Mouse (Mus musculus) spleen, postnatal 36 days (tissue): ENCODE measurements at regions not wholly inside any gene's neighbourhood (a gene's known extent, or its start where the extent isn't known, plus 50 kb on each side); places are given as distances from the start of the nearest gene placed in this dataset.

ENCODE experiments used
- DNase-seq, 2 experiments: peaks; one replicate each; pipeline ENCODE4 v3.0.0; 2022; ENCODE audit warnings: low spot score in 2 of 2, mixed read lengths in 1 of 2

GRCm38 (mm10) chr5:111893905-111894311 is 160.2 kb downstream of the Gm26897 start:
- no peak for DNase-seq

GRCm38 (mm10) chr5:111897568-111897967 is 163.8 kb downstream of the Gm26897 start:
- DNase-seq = no peak

DNA sequence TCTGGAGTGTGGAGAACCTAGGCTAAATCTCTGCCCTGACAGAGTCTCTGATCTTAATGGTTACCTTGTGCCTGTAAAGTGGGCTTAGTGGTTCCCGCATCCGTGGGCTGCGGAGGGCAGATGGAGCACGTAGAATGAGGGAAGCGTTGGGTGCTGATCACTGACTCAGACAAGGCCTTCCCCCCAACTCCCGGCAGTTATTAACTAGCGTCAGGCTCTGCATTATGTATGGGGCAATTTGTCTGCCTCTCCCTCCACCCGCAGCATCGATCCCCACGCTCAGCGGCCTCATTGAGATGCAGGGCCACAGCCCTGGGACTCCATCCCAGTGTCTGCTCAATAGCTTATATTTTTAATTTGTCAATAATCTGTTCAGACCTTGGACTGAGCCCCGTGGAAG is 164.8 kb downstream of the Gm26897 start:
- DNase-seq = no peak

DNA sequence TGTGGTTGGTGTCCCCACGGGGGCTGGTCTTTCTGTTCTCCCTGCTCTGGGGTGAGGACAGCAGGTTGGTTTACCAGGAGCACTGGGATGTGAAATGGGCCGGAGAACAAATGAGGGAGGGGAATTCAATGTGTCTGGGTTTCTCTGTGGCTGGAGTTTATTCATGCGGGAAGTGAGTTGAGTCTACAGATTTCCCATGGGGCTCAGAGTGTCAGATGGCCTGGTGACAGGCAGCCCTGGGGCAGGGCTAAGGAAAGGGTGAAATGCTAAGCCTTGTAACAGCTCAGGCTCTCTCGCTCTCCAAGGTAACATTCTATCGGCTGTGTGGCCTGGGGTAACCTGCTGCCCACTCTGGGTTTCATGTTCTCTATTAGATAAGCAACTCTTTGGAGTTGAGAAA is 167.5 kb downstream of the Gm26897 start:
- DNase-seq = no peak

GRCm38 (mm10) chr5:111901678-111902077 is 168.0 kb downstream of the Gm26897 start:
- no peak for DNase-seq

- no peak for DNase-seq
These were observed 174.4 kb downstream of the Gm26897 start for GRCm38 (mm10) chr5:111908085-111908484.

- DNase-seq = no peak
These were observed 176.8 kb downstream of the Gm26897 start for GRCm38 (mm10) chr5:111910514-111910913.

- no peak for DNase-seq
These were observed 179.6 kb downstream of the Gm26897 start for GRCm38 (mm10) chr5:111913354-111913753.

GRCm38 (mm10) chr5:111914296-111914695 is 180.6 kb downstream of the Gm26897 start:
- no peak for DNase-seq

DNA sequence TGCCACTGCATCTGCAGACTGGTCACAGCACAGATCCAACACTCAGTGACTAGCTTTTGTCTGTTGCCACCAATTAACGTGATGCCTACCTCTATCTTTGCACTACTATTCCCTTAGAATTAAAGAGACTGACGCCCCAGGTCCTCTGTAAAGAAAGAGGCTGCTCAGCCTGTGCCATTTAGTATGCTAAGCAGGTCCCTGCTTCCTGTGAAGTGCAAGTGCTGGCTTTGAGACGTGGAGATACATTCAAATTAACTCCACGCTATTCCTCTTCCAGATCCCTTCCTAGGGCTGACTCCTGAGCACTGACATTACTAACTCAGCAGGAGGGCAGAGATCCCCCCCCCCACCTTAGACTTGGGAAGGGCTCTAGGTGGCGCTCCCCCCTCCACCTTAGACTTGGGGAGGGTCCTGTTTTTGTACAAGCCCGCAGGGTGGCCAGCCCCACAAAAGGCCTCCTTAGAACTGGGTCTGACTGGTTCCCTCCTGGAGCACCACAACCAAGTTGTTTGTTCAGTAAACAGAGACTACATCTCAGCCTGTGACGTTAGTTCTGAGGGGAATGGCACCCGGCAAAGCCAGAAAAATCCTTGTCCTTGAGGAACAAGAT is 184.0 kb downstream of the Gm26897 start:
- DNase-seq = no peak

- no peak for DNase-seq
These were observed 185.2 kb downstream of the Gm26897 start for GRCm38 (mm10) chr5:111918888-111919287.

DNA sequence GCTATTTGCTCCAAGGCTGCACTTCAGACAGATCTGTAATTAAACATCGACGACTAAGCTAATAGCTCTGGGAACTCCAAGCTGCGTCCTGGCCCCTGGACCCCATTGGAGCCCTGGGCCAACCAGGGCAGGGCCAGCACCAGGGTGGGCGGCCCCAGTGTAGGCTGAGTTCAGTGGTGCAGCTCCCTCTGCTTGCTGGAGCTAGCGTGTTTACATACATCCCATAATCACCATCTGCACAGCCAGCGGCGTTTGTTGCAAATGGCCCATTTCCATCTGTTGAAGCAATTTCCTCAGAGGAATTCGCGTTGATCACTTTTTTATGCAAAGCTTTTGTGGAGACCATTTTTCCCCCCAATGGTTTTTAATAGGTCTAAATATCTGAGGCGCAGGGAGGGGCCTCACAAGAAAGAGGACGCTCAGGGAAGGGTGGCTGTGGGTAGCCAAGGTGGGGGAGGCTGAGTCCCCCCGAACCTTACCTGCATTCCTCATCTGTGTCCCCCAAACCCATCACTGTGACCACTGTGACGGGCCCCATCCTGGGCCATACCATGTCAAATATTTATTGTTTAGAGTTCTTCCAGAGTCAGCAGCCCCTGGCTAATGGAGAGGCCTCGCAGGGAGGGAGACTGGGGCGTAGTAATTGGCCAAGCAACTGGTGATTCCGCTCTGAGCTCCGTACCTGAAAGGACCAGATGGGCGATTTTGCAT is 189.4 kb downstream of the Gm26897 start:
- DNase-seq = no peak

DNA sequence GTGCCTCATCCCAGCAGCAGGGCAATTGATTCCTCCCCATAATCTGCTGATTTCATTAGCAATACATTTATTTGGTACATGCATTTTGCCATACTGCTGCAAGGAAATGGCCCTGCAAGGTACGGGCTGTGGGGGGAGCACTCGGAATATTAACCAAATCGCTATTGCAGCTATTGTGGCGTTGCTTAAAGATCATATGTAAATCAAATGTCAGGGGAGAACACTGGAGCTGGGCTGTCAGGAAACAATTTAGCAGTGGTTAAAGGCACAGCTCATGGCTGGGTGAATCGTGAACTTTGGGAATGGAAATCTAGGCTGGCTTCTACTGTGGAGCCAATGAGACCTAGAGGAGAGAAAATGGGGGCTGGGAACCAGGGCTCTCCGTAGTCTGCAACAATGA is 192.0 kb downstream of the Gm26897 start:
- DNase-seq = no peak

- no peak for DNase-seq
These were observed 195.7 kb downstream of the Gm26897 start for GRCm38 (mm10) chr5:111929180-111929990.

DNA sequence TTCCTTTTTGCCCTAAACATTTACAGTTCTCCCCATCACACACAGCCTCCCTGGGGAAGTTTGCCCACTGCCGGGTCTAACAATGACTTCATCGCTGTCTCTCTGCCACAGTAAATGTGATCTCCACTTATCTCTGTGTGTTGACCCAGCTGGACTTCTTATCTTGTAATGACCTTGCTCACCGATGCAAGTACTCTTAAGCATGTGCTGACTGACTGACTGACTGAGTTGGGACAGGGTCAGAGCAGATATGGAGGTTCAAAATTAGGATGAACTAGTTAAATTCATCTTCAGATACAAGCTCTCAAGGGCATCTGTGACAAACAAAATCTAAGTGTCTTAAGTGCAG is 196.2 kb downstream of the Gm26897 start:
- no peak for DNase-seq

- no peak for DNase-seq
These were observed 198.0 kb downstream of the Gm26897 start for GRCm38 (mm10) chr5:111931733-111932132.

DNA sequence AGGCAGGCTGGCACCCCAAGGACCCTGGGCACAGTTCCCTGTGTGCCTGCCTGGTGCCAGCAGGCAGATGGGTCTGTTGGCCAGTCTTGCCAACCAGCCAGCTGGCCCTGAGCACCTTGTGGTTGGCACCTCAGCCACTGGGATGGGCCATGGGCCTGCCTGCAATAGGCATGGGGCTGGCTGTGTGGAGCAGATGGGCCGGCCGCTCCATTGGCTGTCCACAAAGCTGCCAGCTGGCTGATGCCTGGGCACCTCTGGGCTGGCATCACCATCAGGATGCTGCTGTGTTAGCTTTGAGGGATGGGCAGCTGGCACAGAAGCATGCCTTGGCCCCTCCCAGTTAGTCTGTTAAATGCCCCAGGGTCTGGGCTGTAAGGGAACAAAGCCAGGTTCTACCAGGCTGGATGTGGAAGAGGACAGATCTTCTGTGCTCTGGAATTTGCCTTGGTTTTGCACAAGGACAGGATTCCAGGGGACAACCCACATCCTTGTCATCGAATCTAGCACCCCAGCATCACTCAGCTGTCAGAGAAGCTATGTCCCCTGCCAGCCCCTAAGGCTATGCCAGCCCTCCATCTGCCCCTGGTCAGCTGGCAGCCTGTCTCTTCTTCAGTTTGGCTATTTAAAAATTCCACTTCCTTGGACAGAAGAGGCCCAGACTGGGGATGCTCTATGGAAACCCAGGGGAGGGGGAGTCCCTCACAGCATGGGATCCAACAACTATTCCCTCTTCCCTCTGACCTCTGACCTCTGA is 201.8 kb downstream of the Gm26897 start:
- DNase-seq = no peak

GRCm38 (mm10) chr5:111941831-111942230 is 208.1 kb downstream of the Gm26897 start:
- no peak for DNase-seq

DNA sequence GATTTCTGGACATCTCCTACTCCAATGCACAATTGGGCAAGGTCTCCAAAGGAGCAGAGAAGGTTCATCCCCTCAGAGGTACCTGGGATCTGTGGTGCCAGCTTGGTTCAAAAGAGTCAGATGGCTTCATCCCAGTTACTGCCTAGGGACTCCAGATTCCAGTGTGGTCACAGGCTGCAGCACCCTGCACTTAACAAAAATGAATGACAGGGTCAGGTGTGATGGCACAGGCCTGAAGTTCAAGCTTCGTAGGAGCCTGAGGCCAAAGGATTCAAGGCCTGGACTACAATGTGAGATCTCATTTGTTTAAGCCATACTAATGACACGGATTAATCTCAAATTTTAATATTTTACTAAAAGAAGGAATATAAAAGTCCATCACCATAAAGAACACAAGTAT is 209.1 kb downstream of the Gm26897 start:
- DNase-seq = no peak

DNA sequence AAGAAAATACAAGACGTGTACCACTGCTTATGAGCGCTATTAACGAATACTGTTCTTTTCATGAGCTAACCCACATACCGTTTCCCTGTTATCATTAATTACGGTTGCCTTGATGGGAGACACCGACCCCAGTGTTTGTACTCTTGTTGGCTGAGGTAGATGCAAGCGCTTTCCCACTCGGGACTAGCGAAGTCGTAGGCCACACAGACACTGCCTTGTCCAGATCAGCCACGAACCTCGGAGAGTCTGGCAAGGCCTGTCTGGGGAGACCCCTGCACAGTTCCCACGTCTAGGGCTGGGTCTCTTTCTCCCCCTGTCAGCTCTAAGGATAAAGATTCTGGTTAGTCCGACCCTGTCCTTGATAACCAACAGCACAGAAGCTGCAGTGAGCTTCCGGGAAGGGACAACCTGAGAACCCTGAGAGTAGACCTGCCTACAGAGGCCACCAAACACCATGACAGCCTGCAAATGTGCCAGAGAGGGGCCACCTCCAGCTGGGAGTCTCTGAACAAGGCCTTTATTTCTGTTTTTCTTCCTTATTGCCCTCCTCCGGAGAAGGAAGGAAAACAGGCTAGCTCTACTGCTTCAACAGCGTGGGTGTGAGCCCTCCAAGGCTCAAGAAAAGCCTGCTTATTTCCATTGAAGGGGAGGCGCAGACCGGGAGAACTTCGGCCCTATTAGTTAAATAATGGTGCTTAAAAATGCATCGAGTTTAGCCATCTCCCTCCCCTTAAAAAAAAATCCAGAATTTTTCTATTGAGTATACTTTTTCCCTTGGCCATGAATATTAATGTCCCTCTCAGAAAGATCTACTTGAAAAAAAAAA is 209.8 kb downstream of the Gm26897 start:
- DNase-seq = no peak

GRCm38 (mm10) chr5:111944273-111944971 is 210.7 kb downstream of the Gm26897 start:
- no peak for DNase-seq
